Mouse (Mus musculus): ENCODE measurements around the gene Gm8180. TPM values are rescaled to one million over a fixed set of nuclear protein-coding genes. Genes with fewer than 3 reads are reported as not detected.

Gene Gm8180
- polyA plus RNA-seq, 1 experiment from 2014 or later, result not detected

Other genes with a start within 250 kb of the Gm8180 start
- gene Gm5799, start 241.2 kb downstream of the Gm8180 start, polyA plus RNA-seq (2016; fragmentation: Nextera tagmentation; extraction: Ambion mirVana), result not detected in 2 replicates
- gene Gm17654, start 205.6 kb downstream of the Gm8180 start, polyA plus RNA-seq (2016; fragmentation: Nextera tagmentation; extraction: Ambion mirVana), result not detected in 2 replicates
- gene Gm10375, start 176.7 kb downstream of the Gm8180 start, polyA plus RNA-seq (2016; fragmentation: Nextera tagmentation; extraction: Ambion mirVana), result not detected in 2 replicates
- not detected in 2 replicates for gene Gm8165, start 107.5 kb downstream of the Gm8180 start, polyA plus RNA-seq (2016; fragmentation: Nextera tagmentation; extraction: Ambion mirVana)
- 2.0 and 2.4 TPM in 2 replicates for gene Gm7324, start 86.9 kb downstream of the Gm8180 start, polyA plus RNA-seq (2016; fragmentation: Nextera tagmentation; extraction: Ambion mirVana)
- gene Gm16506, start 57.3 kb downstream of the Gm8180 start, polyA plus RNA-seq (2016; fragmentation: Nextera tagmentation; extraction: Ambion mirVana), result not detected in 2 replicates
- not detected in 2 replicates for gene Gm6526, start 36.9 kb downstream of the Gm8180 start, polyA plus RNA-seq (2016; fragmentation: Nextera tagmentation; extraction: Ambion mirVana)
- not detected in 2 replicates for gene Ear1, start 90.8 kb upstream of the Gm8180 start, polyA plus RNA-seq (2016; fragmentation: Nextera tagmentation; extraction: Ambion mirVana)
- gene Ear10, start 138.8 kb upstream of the Gm8180 start, polyA plus RNA-seq (2016; fragmentation: Nextera tagmentation; extraction: Ambion mirVana), result not detected in 2 replicates
- gene Gm8113, start 140.6 kb upstream of the Gm8180 start, polyA plus RNA-seq (2016; fragmentation: Nextera tagmentation; extraction: Ambion mirVana), result 9.3 and 13.9 TPM in 2 replicates
- not detected in 2 replicates for gene Ang5, start 172.3 kb upstream of the Gm8180 start, polyA plus RNA-seq (2016; fragmentation: Nextera tagmentation; extraction: Ambion mirVana)
- not detected in 2 replicates for gene Ang6, start 217.5 kb upstream of the Gm8180 start, polyA plus RNA-seq (2016; fragmentation: Nextera tagmentation; extraction: Ambion mirVana)

All from embryonic facial prominence, embryonic 12.5 days (tissue).